Mouse (Mus musculus) 3T3-L1 (cell line): ENCODE data around the gene Tbc1d5.

Source experiments
- DNase-seq: peaks from one replicate; pipeline ENCODE4 v3.0.0-alpha.2; 2015; ENCODE audit warnings: low read depth, low spot score

The Tbc1d5 gene

DNA sequence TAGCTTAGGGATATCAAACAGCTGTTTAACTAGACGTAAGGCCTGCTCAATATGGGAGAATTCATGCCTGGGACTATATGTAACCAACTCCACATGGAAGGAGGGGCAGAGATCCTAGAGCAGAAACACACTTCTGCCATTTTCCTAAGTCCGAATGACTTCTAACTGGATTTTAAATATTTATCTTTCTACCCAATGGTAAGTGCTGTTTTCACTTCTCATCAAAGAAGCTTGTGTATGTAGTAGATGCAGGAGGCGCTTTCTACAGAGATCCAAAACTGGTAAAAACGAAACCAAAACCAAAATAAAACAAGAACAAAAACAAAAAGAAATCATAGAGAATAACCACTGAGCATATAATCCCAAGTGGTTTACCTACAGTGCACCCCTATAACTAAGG, 299.2 kb downstream of the Tbc1d5 start:
- peak; percentile 3 for DNase-seq

GRCm38 (mm10) chr17:50876451-50876850, 302.7 kb downstream of the Tbc1d5 start:
- peak; percentile 10 for DNase-seq

DNA sequence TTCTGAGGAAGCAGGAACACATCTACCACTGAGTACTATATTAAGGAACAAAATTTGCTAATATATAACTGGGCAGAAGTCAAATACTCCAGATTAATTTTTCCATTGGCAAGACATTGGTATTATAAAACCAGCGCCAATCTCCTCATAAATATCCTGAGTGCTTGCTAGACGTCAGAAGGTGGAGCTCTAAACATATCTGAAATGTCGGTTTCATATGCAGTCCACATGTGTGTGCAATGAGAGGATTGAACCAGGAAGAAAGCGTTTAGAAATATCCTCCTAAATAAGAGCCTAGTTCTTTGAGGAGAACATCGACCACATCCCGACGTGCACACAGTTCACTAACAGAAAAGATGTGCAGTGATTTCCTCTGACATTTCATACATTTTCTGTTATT, 305.1 kb downstream of the Tbc1d5 start:
- DNase-seq, result no peak

GRCm38 (mm10) chr17:50872600-50872999, 306.6 kb downstream of the Tbc1d5 start:
- DNase-seq, result no peak

DNA sequence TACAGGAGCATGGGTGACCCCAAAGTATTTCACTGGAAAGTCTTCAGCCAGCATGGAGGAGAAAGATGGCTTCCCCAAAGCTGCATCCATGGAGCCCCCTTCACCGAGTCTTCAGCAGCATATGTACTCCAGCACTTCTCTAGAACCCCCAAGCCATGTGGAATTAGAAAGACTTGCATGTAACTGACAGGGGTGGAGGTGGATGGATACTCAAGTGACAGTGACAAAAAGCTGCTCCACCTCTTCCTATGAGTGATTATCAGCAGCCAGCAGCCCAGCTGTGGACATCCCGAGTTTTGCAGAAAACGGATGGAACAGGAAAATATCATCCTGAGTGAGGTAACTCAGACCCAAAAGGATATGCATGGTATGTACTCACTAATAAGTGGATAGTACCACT, 311.9 kb downstream of the Tbc1d5 start:
- no peak for DNase-seq

- no peak for DNase-seq
These were observed 314.4 kb downstream of the Tbc1d5 start for GRCm38 (mm10) chr17:50864781-50865180.

DNA sequence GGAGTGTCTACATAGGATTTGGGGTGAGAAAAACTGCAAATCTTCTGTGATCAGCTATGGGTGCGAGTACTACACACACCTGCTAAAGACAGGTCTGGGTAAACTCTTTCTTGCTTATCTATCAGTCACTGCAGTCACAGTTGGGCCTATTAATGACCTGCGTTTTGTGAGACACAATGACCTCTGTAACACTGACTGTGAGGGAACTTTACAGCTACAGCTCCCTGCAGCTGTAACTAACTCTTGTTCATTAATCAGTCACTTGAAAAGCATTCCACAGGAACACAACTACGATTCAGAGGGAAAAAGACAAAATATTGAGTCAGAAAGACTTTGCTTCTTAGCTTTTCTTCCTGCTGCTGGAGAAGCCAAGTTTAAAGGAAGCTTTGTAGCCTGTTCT, 325.9 kb downstream of the Tbc1d5 start:
- no peak for DNase-seq

GRCm38 (mm10) chr17:50851382-50851781, 327.8 kb downstream of the Tbc1d5 start:
- peak; percentile 10 for DNase-seq

DNA sequence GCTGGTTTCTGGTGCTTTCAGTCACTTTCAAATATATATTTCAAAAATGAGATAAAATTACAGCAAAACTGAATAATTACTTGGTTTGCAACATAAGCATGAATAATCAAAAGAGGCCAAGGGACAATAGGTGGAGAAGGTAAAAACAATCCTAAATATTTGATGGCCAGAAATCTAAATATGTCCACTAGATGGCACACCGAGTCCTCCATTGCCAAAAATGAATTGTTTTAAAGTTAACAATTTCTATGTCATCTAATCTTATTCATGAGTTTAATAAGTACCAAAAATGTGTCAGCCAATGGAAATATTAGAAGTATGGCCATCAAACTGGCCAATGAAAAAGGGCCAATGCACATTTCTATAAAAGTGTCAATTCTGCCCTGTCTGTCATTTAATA, 365.1 kb downstream of the Tbc1d5 start:
- DNase-seq, result peak; percentile 63

DNA sequence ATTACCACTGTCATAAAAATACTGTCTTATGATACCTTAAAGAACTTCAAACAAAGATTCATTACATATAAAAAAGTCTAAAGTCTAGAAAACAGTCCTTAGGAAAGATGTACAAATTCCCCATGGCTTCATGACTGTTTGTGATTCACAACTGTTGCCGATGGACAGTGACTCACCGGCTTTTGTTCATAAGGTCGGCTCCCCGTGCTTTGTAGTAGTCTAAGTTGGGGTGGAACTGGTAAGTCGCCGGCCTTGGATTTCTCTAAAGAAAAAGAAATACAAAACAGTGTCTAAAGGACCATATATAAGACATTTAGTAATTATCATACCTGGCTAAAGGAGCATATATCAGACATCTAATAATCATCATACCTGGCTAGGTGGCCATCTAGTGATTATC, 365.6 kb downstream of the Tbc1d5 start:
- peak; percentile 20 for DNase-seq

- no peak for DNase-seq
These were observed 373.5 kb downstream of the Tbc1d5 start for GRCm38 (mm10) chr17:50805631-50806030.

DNA sequence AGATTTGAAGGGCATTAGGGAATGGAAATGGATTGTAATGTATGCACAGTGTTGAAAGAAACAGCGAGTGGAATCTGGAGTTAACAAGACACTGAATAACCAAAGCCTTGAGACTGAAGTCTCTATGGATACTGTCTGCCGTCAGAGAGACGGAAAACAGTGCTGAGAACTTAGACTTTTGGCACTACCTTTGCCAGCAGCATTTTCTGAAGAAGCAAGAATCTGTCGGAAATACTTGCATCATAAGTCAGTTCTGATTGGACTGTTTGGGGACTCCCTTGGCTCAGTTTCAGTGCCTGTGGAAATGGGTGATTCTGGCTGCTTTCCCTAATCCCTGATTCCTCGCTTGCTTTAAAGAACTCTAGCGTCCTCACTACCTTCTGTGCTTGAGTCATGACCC, 375.9 kb downstream of the Tbc1d5 start:
- no peak for DNase-seq

- no peak for DNase-seq
These were observed 376.8 kb downstream of the Tbc1d5 start for GRCm38 (mm10) chr17:50802380-50802779.

DNA sequence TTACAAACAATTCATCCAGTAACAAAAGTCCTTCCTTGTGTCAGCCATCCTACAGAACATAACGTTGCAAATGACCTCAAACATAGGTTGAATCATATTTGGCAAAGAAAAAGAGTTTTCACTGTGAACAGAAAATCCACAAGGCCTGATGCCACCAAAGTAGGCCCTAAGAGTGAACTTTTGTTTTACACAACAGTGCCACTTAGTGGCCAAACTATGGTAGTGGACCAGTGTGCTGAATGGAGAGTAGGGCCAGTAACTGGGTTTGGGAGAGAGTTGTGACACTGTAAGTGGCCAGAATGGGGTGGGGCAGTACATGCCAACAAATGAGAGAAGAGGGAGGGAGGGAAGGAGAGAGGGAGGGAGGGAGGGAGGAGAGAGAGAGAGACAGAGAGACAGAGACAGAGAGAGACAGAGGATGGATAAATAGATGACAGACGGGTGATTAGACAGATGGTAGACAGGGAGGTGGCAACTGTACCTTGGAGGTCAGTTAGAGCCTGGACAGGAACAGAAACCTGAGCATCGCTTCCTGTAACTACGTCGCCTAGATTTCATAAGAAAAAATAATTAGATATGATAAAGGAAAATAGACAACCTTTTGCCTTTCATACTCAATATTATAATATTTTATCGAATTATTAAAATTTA, 383.6 kb downstream of the Tbc1d5 start:
- DNase-seq, result peak; percentile 91

DNA sequence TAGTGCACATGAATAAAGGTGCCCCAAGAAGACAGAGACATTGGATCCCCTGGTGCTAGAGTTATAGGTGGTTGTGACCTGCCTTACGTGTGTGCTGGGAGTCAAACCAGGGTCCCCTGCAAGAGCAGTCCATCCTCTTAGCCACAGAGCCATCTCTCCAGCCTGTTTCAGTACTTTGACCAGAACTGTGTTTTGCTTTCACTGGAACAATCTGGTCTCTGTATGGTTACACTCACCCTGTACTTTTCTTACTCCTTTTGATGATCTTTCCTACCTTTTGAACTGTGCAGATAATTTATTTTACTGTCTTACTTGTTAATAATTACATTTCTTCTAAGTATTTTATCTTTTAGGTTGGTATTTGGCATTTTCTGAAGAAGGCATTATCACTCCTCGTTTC, 387.5 kb downstream of the Tbc1d5 start:
- no peak for DNase-seq

DNA sequence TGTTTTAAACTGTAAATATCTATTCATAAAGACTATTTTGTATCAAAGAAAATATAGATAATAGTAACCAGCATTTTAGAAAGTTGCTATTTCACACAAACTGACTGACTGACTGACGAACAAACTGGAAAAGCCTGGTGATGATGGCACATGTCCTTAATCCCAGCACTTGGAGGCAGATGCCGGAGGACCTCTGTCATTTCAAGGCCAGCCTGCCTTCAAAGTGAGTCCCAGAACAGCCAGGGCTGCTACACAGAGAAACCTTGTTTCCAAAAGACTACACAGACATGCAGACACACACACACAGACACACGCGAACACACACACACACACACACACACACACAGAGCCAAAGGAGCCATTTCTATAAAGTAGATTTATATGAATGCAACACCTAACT, 390.3 kb downstream of the Tbc1d5 start:
- DNase-seq, result no peak

- no peak for DNase-seq
These were observed 403.9 kb downstream of the Tbc1d5 start for GRCm38 (mm10) chr17:50775247-50775646.

DNA sequence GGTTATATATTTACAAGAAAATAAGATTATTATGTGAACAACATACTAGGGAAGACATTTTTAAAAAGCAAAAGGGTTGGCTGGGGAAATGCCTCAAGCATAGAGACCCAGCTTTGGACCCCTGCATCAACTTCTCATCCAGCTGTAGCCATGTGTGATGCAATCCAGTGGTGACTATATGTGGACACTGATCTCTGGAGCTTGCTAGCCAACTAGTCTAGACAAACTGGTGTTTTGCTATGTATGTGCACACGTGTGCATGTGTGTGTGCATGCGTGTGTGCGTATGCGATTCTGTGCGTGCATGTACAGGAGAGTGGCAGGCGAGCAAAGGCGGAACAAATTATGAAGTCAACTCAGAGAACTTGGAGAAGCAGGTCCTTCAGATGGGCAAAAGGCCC, 414.8 kb downstream of the Tbc1d5 start:
- no peak for DNase-seq

DNA sequence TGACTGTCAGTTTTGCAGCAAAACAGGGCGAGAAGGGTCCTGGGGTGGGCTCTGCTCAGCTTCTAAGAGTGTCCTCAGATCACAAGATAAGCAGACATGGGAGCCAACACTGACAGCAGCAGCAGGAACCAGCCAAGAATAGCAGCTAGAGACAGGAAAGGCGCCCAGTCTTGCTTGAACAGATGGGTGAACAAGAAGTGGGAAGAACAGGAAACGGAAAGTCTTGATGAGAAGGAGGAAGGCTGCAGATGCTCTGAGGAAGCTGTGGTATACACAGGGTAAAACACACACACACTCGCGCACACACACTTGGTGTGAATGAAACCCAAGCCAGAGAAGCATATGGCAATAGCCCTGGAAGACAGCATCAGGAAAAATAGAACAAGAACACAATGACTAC, 415.7 kb downstream of the Tbc1d5 start:
- no peak for DNase-seq

DNA sequence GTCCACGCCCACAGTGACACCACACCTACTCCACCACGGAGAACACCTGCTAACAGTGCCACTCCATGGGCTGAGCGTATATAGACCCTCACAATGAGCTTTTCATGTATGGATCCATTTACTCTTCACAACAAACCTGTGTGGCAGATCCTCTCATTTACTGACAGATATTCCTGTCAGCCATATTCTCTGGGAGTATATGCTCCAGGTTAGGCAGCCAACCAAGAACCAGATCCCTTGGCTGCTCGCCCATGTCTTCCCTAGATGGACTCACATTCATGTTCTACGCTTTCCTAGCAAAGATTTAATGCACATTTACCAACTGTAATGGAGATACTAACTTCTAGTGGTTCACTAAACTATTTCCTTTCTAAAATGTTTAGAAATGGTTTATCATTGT, 416.9 kb downstream of the Tbc1d5 start:
- no peak for DNase-seq

DNA sequence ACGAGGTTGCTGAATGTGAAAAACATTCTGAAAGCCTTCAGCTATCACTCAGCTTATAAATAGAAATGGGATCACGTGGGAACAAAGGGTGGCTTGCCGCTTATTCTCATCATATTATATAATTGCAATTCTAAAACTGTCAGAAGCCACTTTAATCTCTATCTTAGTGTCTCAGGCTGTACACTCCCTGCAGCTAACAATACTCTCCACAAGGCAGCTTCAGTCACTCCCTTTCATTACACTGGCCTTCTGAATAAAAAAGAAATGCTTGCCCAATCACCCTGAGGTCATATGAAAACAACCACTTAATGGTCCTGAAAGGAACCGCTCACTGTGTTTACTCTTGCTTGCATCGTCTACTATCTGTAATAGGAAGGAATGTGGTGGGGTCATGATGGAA, 418.1 kb downstream of the Tbc1d5 start:
- DNase-seq, result peak; percentile 27

GRCm38 (mm10) chr17:50753356-50754138, 425.6 kb downstream of the Tbc1d5 start:
- DNase-seq, result no peak

GRCm38 (mm10) chr17:50752753-50753152, 426.4 kb downstream of the Tbc1d5 start:
- DNase-seq, result no peak
